Mouse (Mus musculus): Measurements from ENCODE around the gene Rpusd2. TPM values are rescaled to one million over a fixed set of nuclear protein-coding genes. Genes with fewer than 3 reads are reported as not detected.

Rpusd2 gene
- polyA plus RNA-seq (2012; rRNA removed) = 9.2 and 10.1 TPM in 2 replicates

GRCm38 (mm10) chr2:119034656-119035396 lies at the start of gene Rpusd2:
Gene Rpusd2 (plus strand): TSS chr2:119034790.

GRCm38 (mm10) chr2:119028941-119029551 lies 5.5 kb upstream of the Rpusd2 start, which contains the start of gene Ccdc32:
Gene Ccdc32 (minus strand): TSS chr2:119029393.

GRCm38 (mm10) chr2:119046649-119047611 lies 12.3 kb downstream of the Rpusd2 start, which contains the start of gene Knl1:
Gene Knl1 (plus strand): TSS chr2:119047119.

Other genes with a start within 250 kb of the Rpusd2 start
- gene Knstrn, start 220.8 kb upstream of the Rpusd2 start, polyA plus RNA-seq (2012; rRNA removed) = 124 and 196 TPM in 2 replicates
- 72.0 and 85.7 TPM in 2 replicates for gene Ivd, start 172.8 kb upstream of the Rpusd2 start, polyA plus RNA-seq (2012; rRNA removed)
- 12.5 and 17.4 TPM in 2 replicates for gene Bahd1, start 134.4 kb upstream of the Rpusd2 start, polyA plus RNA-seq (2012; rRNA removed)
- 13.0 and 24.4 TPM in 2 replicates for gene Chst14, start 108.3 kb upstream of the Rpusd2 start, polyA plus RNA-seq (2012; rRNA removed)
- 15.2 and 18.8 TPM in 2 replicates for gene Ccdc32, start 5.4 kb upstream of the Rpusd2 start, polyA plus RNA-seq (2012; rRNA removed)
- gene Knl1, start 12.3 kb downstream of the Rpusd2 start, polyA plus RNA-seq (2012; rRNA removed) = 10.9 and 14.5 TPM in 2 replicates
- gene Rad51, start 78.0 kb downstream of the Rpusd2 start, polyA plus RNA-seq (2012; rRNA removed) = 52.8 and 53.0 TPM in 2 replicates
- 32.3 and 40.1 TPM in 2 replicates for gene Rmdn3, start 122.2 kb downstream of the Rpusd2 start, polyA plus RNA-seq (2012; rRNA removed)
- 1.8 and 3.3 TPM in 2 replicates for gene Gchfr, start 133.0 kb downstream of the Rpusd2 start, polyA plus RNA-seq (2012; rRNA removed)
- 0.02 TPM in 1 of 2 replicates, not detected in the other for gene Gm14137, start 139.7 kb downstream of the Rpusd2 start, polyA plus RNA-seq (2012; rRNA removed)
- gene Zfyve19, start 173.8 kb downstream of the Rpusd2 start, polyA plus RNA-seq (2012; rRNA removed) = 42.1 and 53.1 TPM in 2 replicates
- 35.0 and 61.3 TPM in 2 replicates for gene Dnajc17, start 174.0 kb downstream of the Rpusd2 start, polyA plus RNA-seq (2012; rRNA removed)
- gene Ppp1r14d, start 195.1 kb downstream of the Rpusd2 start, polyA plus RNA-seq (2012; rRNA removed) = 0.06 TPM in 1 of 2 replicates, not detected in the other
- gene Spint1, start 202.6 kb downstream of the Rpusd2 start, polyA plus RNA-seq (2012; rRNA removed) = 1.6 and 2.7 TPM in 2 replicates
- 0.98 and 1.7 TPM in 2 replicates for gene Rhov, start 236.5 kb downstream of the Rpusd2 start, polyA plus RNA-seq (2012; rRNA removed)

Data from central nervous system, embryonic 11.5 days (tissue).